ENCODE assay signal across 26 mouse cellular contexts in the genomic region with DNA sequence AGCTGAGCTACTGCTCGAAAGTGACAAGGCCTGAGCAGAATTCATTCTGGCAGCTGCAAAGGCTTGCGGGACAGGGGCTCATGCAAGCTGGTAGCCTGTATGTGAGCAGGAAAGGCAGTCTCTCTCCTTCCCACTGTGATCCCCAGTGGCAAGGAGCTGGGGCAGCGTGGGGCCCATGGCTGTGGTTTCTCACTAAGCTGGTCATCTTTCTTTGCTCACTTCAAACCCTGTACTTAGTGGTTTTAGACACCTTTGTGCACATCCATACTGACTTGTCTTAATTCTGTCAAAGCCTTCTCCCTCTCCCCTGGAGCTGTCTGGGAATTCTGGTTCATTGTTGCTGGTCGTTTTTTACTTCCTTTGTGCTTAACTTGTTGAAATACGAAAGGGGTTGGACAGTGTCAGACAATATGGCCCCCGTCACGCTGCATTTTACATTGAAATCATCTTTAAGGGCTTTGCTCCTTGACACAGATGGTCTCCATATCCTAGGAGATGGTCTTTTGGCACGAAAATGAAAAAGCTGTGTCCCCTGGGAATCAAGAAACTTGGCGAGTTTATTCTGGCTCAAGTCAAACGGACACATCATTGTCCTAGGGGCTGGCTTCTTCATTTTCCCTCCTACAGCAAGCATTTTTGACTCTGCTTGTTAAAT. TPM values are rescaled to one million over a fixed set of nuclear protein-coding genes. Genes with fewer than 3 reads are reported as not detected.
DNase-seq lines count a peak whose midpoint lies in the region; ATAC-seq lines count a peak whose summit lies in the region.
"Had no signal": no experiment of that assay in that cellular context is flagged by ENCODE, and none has a peak within 500 bp of the region (broad histone marks: within the 10 kb centered on the region; RNA-seq: fewer than 3 reads in every experiment).

No protein-coding gene starts in this region.

- H3K27ac ChIP-seq in neural tube, embryonic 11.5 days (ENCODE audit: low read depth, low read length) = peak overlapping the region; percentile 44; the same call in 1 of the 2 replicates
- no peak overlapping the region for H3K27ac ChIP-seq in neural tube, embryonic 15.5 days (replicated peaks)
- no peak overlapping the region for H3K27ac ChIP-seq in hindbrain, embryonic 16.5 days (ENCODE audit: low read depth, low read length)
- H3K27ac ChIP-seq: heart, embryonic 15.5 days; limb, embryonic 15.5 days; liver, embryonic 15.5 days had no signal

- no peaks in the 10 kb centered on the region for H3K9me3 ChIP-seq in neural tube, embryonic 11.5 days (ENCODE audit: control insufficient read depth, low read length)
- H3K9me3 ChIP-seq in neural tube, embryonic 15.5 days (replicated peaks) = no peaks in the 10 kb centered on the region
- H3K9me3 ChIP-seq in hindbrain, embryonic 16.5 days (ENCODE audit: control insufficient read depth, low read length) = no peaks in the 10 kb centered on the region
- H3K9me3 ChIP-seq: heart, embryonic 15.5 days; limb, embryonic 15.5 days; liver, embryonic 15.5 days had no signal

- no peaks in the 10 kb centered on the region for H3K36me3 ChIP-seq in neural tube, embryonic 11.5 days (ENCODE audit: control insufficient read depth, insufficient read depth, low read length)
- H3K36me3 ChIP-seq in neural tube, embryonic 15.5 days = no peaks in the 10 kb centered on the region
- H3K36me3 ChIP-seq in hindbrain, embryonic 16.5 days (ENCODE audit: control insufficient read depth, insufficient read depth, low read length) = no peaks in the 10 kb centered on the region
- H3K36me3 ChIP-seq: heart, embryonic 15.5 days; limb, embryonic 15.5 days; liver, embryonic 15.5 days had no signal

- no peak overlapping the region for H3K4me2 ChIP-seq in neural tube, embryonic 11.5 days (ENCODE audit: low read depth)
- no peak overlapping the region for H3K4me2 ChIP-seq in neural tube, embryonic 15.5 days
- no peak overlapping the region for H3K4me2 ChIP-seq in hindbrain, embryonic 16.5 days (ENCODE audit: low read length)
- H3K4me2 ChIP-seq: heart, embryonic 15.5 days; limb, embryonic 15.5 days; liver, embryonic 15.5 days had no signal

- no peak overlapping the region for H3K9ac ChIP-seq in neural tube, embryonic 11.5 days (ENCODE audit: low read length)
- no peak overlapping the region for H3K9ac ChIP-seq in neural tube, embryonic 15.5 days (replicated peaks)
- H3K9ac ChIP-seq in hindbrain, embryonic 16.5 days (ENCODE audit: low read depth, low read length) = no peak overlapping the region
- H3K9ac ChIP-seq: heart, embryonic 15.5 days; limb, embryonic 15.5 days; liver, embryonic 15.5 days had no signal

- no peak overlapping the region for H3K4me3 ChIP-seq in neural tube, embryonic 11.5 days (ENCODE audit: low read depth, low read length)
- no peak overlapping the region for H3K4me3 ChIP-seq in neural tube, embryonic 15.5 days (replicated peaks)
- H3K4me3 ChIP-seq in hindbrain, embryonic 16.5 days (ENCODE audit: low read length) = no peak overlapping the region
- H3K4me3 ChIP-seq: heart, embryonic 15.5 days; limb, embryonic 15.5 days; liver, embryonic 15.5 days; megakaryocyte, embryonic 14.5 days had no signal

- peak; percentile 65 for ATAC-seq in neural tube, embryonic 11.5 days (ENCODE audit: insufficient read depth, low FRiP score, low TSS enrichment)
- ATAC-seq in neural tube, embryonic 15.5 days (ENCODE audit: low FRiP score) = no peak
- ATAC-seq in hindbrain, embryonic 16.5 days = peak; percentile 61; the same call in 1 of the 2 replicates
- ATAC-seq in inflammation-experienced regulatory T-cells, adult 6 months = no peak
- ATAC-seq: CD4-positive, CD25-positive, alpha-beta regulatory T cell, adult 4 months; forebrain, embryonic 16.5 days; intestine, postnatal 0 days; Patski had no signal

- no peaks in the 10 kb centered on the region for H3K27me3 ChIP-seq in neural tube, embryonic 11.5 days (ENCODE audit: control insufficient read depth, insufficient read depth, low read length)
- H3K27me3 ChIP-seq in neural tube, embryonic 15.5 days (replicated peaks) = no peaks in the 10 kb centered on the region
- H3K27me3 ChIP-seq in hindbrain, embryonic 16.5 days (replicated peaks; ENCODE audit: control insufficient read depth, insufficient read depth, low read length) = no peaks in the 10 kb centered on the region
- H3K27me3 ChIP-seq: heart, embryonic 15.5 days; limb, embryonic 15.5 days; liver, embryonic 15.5 days had no signal

- H3K4me1 ChIP-seq in neural tube, embryonic 11.5 days (ENCODE audit: control insufficient read depth, insufficient read depth, low read length) = no peaks in the 10 kb centered on the region
- H3K4me1 ChIP-seq in neural tube, embryonic 15.5 days = no peaks in the 10 kb centered on the region
- no peaks in the 10 kb centered on the region for H3K4me1 ChIP-seq in hindbrain, embryonic 16.5 days (ENCODE audit: control insufficient read depth, insufficient read depth, low read depth, low read length)
- H3K4me1 ChIP-seq: heart, embryonic 15.5 days; limb, embryonic 15.5 days; liver, embryonic 15.5 days; megakaryocyte, embryonic 14.5 days had no signal

- 55% methylated on average over 10 of the region's 10 CpGs for WGBS in neural tube, embryonic 11.5 days
- 44% methylated on average over 10 of the region's 10 CpGs for WGBS in neural tube, embryonic 15.5 days
- 39% methylated on average over 10 of the region's 10 CpGs for WGBS in hindbrain, embryonic 16.5 days

- peak; percentile 4 to 11 for DNase-seq in cerebellum, postnatal 14 days
- no peak for DNase-seq in cerebellum, postnatal 36 days
- DNase-seq in neural tube, embryonic 11.5 days (ENCODE audit: low spot score) = peak; percentile 12
- no peak for DNase-seq in layer of hippocampus, adult 18-20 months (ENCODE audit: low spot score in 2 of 2)
- DNase-seq: adrenal gland, postnatal 14 days; cerebellum, adult 18-20 months; gastrocnemius, postnatal 36 days; heart, postnatal 4 days; lung, postnatal 10 days; spleen, adult 18-20 months; thymus, postnatal 25 days had no signal

RNA-seq across cellular contexts. Expression of a gene that starts 34.9 kb away (rescaled TPM):
- 17.6 and 19.3 TPM in 2 replicates for polyA plus RNA-seq in neural tube, embryonic 11.5 days (2014; fragmentation: Nextera tagmentation; extraction: Ambion mirVana)
- polyA plus RNA-seq in neural tube, embryonic 15.5 days (2015; fragmentation: Nextera tagmentation; extraction: Ambion mirVana) = 9.6 and 12.9 TPM in 2 replicates
- 15.8 and 20.5 TPM in 2 replicates for polyA plus RNA-seq in hindbrain, embryonic 16.5 days (2015; fragmentation: Nextera tagmentation; extraction: Ambion mirVana)
- 1 to 10 TPM; 1.3 to 3.5 TPM for total RNA-seq in layer of hippocampus, adult 18-20 months (2021)
- polyA plus RNA-seq in inflammation-experienced regulatory T-cells, adult 6 months (2017; shearing (Covaris generic)) = not detected
- total RNA-seq: adrenal gland, postnatal 14 days; common myeloid progenitor, adult 5-6 weeks; gastrocnemius, postnatal 36 days; heart, adult 8-10 months; heart, postnatal 4 days had no signal
- polyA plus RNA-seq: intestine, postnatal 0 days; kidney, embryonic 16.5 days; large intestine, adult 2 months; liver, embryonic 15.5 days; Patski had no signal

Comparison
In these comparisons a context has a peak if more than half of its experiments do, and no peak if none do; other contexts are left out.
1. DNase-seq: peak in cerebellum, postnatal 14 days (2 of 2) and neural tube, embryonic 11.5 days (single experiment); none in cerebellum, postnatal 36 days (0 of 2) and layer of hippocampus, adult 18-20 months (0 of 2).
2. ATAC-seq: peak in neural tube, embryonic 11.5 days (single experiment) and hindbrain, embryonic 16.5 days (single experiment); none in neural tube, embryonic 15.5 days (single experiment) and inflammation-experienced regulatory T-cells, adult 6 months (single experiment).
3. RNA of a gene that starts 34.9 kb away (polyA plus RNA-seq): 17.6 to 19.3 TPM in neural tube, embryonic 11.5 days, 15.8 to 20.5 TPM in hindbrain, embryonic 16.5 days and 9.6 to 12.9 TPM in neural tube, embryonic 15.5 days; not detected in inflammation-experienced regulatory T-cells, adult 6 months; every median in the first group is over 10 times any median in the second.